Mouse (Mus musculus) C2C12 (cell line): ENCODE measurements around the gene Slc41a2.

ENCODE experiments used
- CEBPB ChIP-seq: IDR thresholded peaks from one replicate; pipeline ENCODE4 v1.6.1; 2011; ENCODE audit warnings: low read depth, mild to moderate bottlenecking, control low read depth, moderate library complexity
- CTCF ChIP-seq: IDR thresholded peaks from one replicate; pipeline ENCODE4 v1.5.1; 2011; ENCODE audit not compliant: control insufficient read depth, insufficient read depth, insufficient read length
- MAX ChIP-seq: IDR thresholded peaks from one replicate; pipeline ENCODE4 v1.6.1; 2011; ENCODE audit warnings: mild to moderate bottlenecking, control low read depth
- MYOD1 ChIP-seq: IDR thresholded peaks from one replicate; pipeline ENCODE4 v1.6.1; 2011; ENCODE audit warnings: low read depth; ENCODE audit not compliant: control insufficient read depth, insufficient read length
- USF1 ChIP-seq: IDR thresholded peaks from one replicate; pipeline ENCODE4 v1.6.1; 2011; ENCODE audit warnings: low read depth, mild to moderate bottlenecking, control low read depth, moderate library complexity

- TF ChIP-seq CTCF = no peak
- TF ChIP-seq MAX = no peak
- TF ChIP-seq CEBPB = no peak
- no peak for TF ChIP-seq USF1
- no peak for TF ChIP-seq MYOD1
Observed at GRCm38 (mm10) chr10:83220847-83221246, 116.8 kb downstream of the Slc41a2 start.
